Mouse (Mus musculus): ENCODE data around the gene Wfdc13. TPM values are rescaled to one million over a fixed set of nuclear protein-coding genes. Genes with fewer than 3 reads are reported as not detected.

The Wfdc13 gene
- not detected in 2 replicates for polyA plus RNA-seq (2012; ENCODE audit: insufficient read depth, low replicate concordance)

DNA sequence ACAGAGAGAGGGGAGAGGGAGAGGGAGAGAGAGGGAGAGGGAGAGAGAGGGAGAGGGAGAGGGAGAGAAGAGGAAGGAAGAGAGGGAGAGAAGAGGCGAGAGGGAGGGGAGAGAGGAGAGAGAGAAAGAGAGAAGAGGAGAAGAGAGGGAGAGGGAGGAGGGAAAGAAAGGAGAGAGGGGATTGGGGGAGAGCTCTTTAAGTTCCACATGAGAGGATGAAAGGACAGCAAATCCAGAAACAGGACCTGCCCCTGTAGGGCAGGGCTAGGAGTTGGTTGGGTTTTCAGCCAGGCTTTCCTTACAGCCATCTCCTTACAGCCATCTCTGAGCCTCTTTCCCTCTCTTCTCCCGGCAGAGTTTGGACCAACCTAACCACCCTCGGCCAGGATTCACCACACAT is at the start of gene Wfdc13:
Gene Wfdc13 (plus strand): TSS at position 301 of the 400 bp plus-strand sequence.
- Histone ChIP-seq H3K36me3 (replicated peaks; ENCODE audit: low read length) (no peaks in the 10 kb centered on the region), H3K27me3 (replicated peaks) (peaks cover 14% of the 10 kb centered on the region), H3K9me3 (no peaks in the 10 kb centered on the region), H3K4me1 (peaks cover 3% of the 10 kb centered on the region), H3K4me3 (replicated peaks) (no peak within 1 kb of the TSS)
- TF ChIP-seq GATA1 (IDR thresholded peaks at IDR 0.05; ENCODE audit: borderline replicate concordance, low read length) (no peak), FLI1 (IDR thresholded peaks at IDR 0.05; ENCODE audit: low read length) (no peak)

DNA sequence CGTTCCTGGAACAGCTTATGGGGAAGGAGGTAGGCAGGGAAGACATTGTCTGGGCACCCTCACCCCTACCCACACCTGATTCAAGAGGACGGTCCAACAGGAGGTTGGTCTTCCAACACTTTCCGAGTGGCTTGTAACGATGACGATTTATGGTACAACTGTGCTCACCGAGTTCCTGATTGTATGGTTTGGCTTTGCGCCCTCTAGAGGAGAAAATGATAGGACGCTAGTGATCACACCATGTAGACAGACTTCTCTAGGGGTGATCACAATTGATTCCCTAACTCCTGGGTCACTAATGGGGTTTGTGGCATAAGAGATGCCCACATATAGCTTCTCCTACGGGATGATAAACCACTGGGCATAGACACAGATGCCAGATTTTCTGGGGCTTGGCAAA is 49.6 kb upstream of the Wfdc13 start:
- no peaks in the 10 kb centered on the region for H3K36me3 ChIP-seq (replicated peaks; ENCODE audit: low read length)
- H3K4me1 ChIP-seq, result no peaks in the 10 kb centered on the region
- TF ChIP-seq GATA1 (IDR thresholded peaks at IDR 0.05; ENCODE audit: borderline replicate concordance, low read length) (no peak), FLI1 (IDR thresholded peaks at IDR 0.05; ENCODE audit: low read length) (no peak)
- peaks cover 16% of the 10 kb centered on the region for H3K9me3 ChIP-seq
- peaks cover 4% of the 10 kb centered on the region for H3K27me3 ChIP-seq (replicated peaks)
- no peak overlapping the region for H3K4me3 ChIP-seq (replicated peaks)

DNA sequence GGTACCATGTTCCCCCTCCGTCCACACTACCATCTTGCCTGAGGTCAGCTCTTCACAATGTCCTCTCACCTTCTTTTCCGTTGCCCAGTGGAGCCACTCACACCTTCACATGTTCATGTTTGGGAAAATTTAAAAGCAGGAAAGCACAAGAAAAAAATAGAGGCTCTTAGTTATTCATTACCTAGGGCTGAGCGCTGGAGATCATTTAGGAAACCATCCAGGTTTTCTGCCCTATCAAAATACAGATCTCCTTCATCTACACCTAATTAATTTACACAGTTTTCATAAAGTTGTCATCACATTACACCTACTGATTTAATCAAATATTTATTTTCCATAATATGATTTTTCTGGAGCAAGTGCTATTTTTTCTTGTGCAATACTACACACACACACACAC is 46.2 kb upstream of the Wfdc13 start, which contains the start of gene Wfdc16:
Gene Wfdc16 (minus strand): TSS at position 101 of the 400 bp plus-strand sequence.
- Histone ChIP-seq H3K36me3 (replicated peaks; ENCODE audit: low read length) (no peaks in the 10 kb centered on the region), H3K4me1 (0 out of 2 replicates have a peak, but pooled peaks cover 2% of the 10 kb centered on the region), H3K4me3 (replicated peaks) (peak within 1 kb of the TSS; percentile 59), H3K27me3 (replicated peaks) (peaks cover 6% of the 10 kb centered on the region), H3K9me3 (peaks cover 16% of the 10 kb centered on the region)
- TF ChIP-seq FLI1 (IDR thresholded peaks at IDR 0.05; ENCODE audit: low read length) (no peak), GATA1 (IDR thresholded peaks at IDR 0.05; ENCODE audit: borderline replicate concordance, low read length) (no peak)

DNA sequence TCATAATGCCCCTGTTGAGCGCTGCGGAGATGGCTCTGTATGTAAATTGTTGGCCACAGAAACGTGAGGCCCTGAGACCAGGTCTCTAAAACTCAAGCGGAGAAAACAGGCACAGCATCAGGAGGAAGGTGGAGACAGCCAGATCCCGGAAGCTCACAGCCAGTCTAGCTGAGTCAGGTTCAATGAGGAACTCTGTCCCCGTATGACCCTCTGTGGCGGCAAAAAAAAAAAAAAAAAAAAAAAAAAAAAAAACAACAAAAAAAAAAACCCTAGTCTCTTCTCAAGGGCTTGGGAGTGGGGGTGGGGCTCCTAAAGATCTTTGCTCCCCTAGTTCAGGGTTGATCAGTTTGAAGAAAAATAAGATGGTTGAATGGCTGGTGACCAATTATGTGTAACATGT is 43.8 kb upstream of the Wfdc13 start:
- peaks cover 4% of the 10 kb centered on the region for H3K27me3 ChIP-seq (replicated peaks)
- H3K9me3 ChIP-seq, result peaks cover 12% of the 10 kb centered on the region
- H3K36me3 ChIP-seq (replicated peaks; ENCODE audit: low read length), result no peaks in the 10 kb centered on the region
- no peak overlapping the region for H3K4me3 ChIP-seq (replicated peaks)
- H3K4me1 ChIP-seq, result 0 out of 2 replicates have a peak, but pooled peaks cover 2% of the 10 kb centered on the region
- TF ChIP-seq FLI1 (IDR thresholded peaks at IDR 0.05; ENCODE audit: low read length) (no peak), GATA1 (IDR thresholded peaks at IDR 0.05; ENCODE audit: borderline replicate concordance, low read length) (no peak)

DNA sequence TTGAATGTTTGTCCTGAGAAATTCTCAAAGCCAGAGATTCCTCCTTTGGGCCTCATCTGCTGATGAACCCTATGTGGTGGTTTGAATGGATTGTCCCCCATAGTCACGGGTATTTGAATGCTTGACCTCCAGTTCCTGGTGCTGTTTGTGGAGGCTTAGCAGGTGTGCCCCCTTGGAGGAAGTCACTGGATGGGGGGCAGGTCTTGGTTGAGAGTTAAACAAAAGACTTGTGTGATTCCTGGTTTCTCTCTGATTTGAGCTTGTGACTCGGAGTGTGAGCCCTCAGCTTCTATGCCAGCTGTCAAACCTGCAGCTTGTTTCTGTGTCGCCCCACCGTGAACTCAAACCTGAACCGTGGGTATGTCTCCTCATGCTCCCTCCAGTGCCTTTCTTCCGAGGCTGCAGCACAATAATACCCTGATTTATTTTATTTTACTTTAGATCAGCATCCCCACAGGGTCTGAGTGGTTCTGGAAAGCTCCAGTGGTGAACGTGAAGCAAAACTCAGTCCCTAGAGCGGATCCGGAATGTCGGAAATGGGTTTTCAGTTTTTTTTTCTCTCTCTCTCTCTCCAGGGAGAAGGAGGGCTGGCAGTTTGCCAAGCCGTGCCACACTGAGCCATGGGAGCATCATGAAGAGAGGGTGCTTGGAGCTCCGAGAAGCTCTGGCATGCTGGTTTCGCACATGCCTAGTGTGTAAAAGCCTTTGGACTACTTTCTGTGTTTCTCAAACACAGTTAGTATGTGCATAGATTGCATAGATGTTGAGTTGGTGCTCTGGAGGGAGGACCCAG is 42.8 kb upstream of the Wfdc13 start:
- TF ChIP-seq FLI1 (IDR thresholded peaks at IDR 0.05; ENCODE audit: low read length), result no peak
- TF ChIP-seq GATA1 (IDR thresholded peaks at IDR 0.05; ENCODE audit: borderline replicate concordance, low read length), result no peak
- H3K27me3 ChIP-seq (replicated peaks), result peaks cover 4% of the 10 kb centered on the region
- H3K4me3 ChIP-seq (replicated peaks), result no peak overlapping the region
- H3K36me3 ChIP-seq (replicated peaks; ENCODE audit: low read length), result no peaks in the 10 kb centered on the region
- H3K9me3 ChIP-seq, result peaks cover 12% of the 10 kb centered on the region
- 0 out of 2 replicates have a peak, but pooled peaks cover 2% of the 10 kb centered on the region for H3K4me1 ChIP-seq

DNA sequence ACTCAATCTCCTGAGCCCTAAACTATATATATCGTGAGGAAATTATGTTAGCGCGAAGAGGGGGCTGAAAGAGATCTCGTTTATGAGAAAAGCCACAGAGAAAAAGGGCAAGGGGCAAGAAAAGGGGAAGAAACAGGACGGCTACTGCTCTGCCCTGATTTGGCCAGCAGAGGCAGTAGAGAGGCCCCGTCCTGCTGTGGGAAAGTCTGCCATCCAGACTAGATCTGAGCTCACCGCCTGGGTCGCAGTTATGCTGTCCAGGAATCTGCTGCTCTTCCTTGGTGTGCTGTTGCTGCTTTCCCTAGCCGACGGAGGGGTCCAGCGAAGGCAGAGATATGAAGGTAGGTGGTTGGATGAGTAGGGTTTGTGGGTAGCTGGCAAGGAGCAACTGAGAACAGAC is 29.0 kb upstream of the Wfdc13 start, which contains the start of gene Wfdc10:
Gene Wfdc10 (plus strand): TSS at position 189 of the 400 bp plus-strand sequence.
- TF ChIP-seq GATA1 (IDR thresholded peaks at IDR 0.05; ENCODE audit: borderline replicate concordance, low read length) (no peak), FLI1 (IDR thresholded peaks at IDR 0.05; ENCODE audit: low read length) (no peak)
- Histone ChIP-seq H3K27me3 (replicated peaks) (peaks cover 6% of the 10 kb centered on the region), H3K4me3 (replicated peaks) (no peak within 1 kb of the TSS), H3K36me3 (replicated peaks; ENCODE audit: low read length) (no peaks in the 10 kb centered on the region), H3K9me3 (no peaks in the 10 kb centered on the region), H3K4me1 (peaks cover 8% of the 10 kb centered on the region)

DNA sequence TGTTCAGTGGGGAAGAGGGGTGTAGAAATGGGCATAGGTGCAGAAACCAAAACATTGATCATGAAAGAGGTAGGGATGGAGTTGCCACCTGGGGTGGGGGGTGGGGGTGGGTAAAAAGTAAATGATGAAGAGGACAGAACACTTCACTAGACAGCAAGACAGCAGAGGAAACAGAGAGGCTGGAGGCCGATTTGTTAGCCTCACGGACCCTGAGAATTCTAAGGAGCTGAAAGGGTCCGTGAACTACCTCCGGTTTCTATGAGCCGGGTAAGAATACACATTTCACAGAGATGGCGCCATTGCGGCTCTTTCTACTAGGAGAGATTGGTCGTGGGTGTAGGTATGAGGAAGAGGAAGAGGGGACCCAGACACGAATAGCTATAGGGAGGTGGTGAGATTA is 28.4 kb upstream of the Wfdc13 start, which contains the start of gene Wfdc9:
Gene Wfdc9 (minus strand): TSS at position 101 of the 400 bp plus-strand sequence.
- TF ChIP-seq FLI1 (IDR thresholded peaks at IDR 0.05; ENCODE audit: low read length) (no peak), GATA1 (IDR thresholded peaks at IDR 0.05; ENCODE audit: borderline replicate concordance, low read length) (no peak)
- H3K27me3 ChIP-seq (replicated peaks), result peaks cover 6% of the 10 kb centered on the region

DNA sequence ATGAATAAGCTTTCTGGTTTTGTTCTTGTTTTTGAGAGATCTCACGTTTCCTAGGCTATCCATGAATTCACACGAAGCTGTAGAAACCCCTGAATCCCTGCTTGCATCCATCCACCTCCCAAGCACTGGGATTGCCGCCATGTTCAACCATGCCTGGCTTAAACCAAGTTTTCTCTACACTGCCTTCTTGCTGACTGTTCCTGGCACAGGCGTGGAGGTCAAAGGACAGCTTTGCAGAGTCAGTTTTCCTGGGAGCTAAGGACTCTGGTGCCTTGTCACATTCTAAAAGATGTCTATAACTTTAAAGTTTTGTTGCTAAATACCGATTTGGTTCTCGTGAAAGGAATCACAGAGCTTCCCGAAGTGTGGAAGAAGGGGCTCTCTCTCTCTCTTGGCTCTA is 20.1 kb upstream of the Wfdc13 start:
- Histone ChIP-seq H3K4me3 (replicated peaks) (no peak overlapping the region), H3K36me3 (replicated peaks; ENCODE audit: low read length) (no peaks in the 10 kb centered on the region), H3K27me3 (replicated peaks) (no peaks in the 10 kb centered on the region), H3K4me1 (no peaks in the 10 kb centered on the region), H3K9me3 (peaks cover 17% of the 10 kb centered on the region)
- TF ChIP-seq FLI1 (IDR thresholded peaks at IDR 0.05; ENCODE audit: low read length) (no peak), GATA1 (IDR thresholded peaks at IDR 0.05; ENCODE audit: borderline replicate concordance, low read length) (no peak)

More for the DNA sequence above, 28.4 kb upstream of the Wfdc13 start, which contains the start of gene Wfdc9:
- no peaks in the 10 kb centered on the region for H3K36me3 ChIP-seq (replicated peaks; ENCODE audit: low read length)
- no peaks in the 10 kb centered on the region for H3K9me3 ChIP-seq
- H3K4me1 ChIP-seq, result peaks cover 7% of the 10 kb centered on the region
- H3K4me3 ChIP-seq (replicated peaks), result no peak within 1 kb of the TSS

DNA sequence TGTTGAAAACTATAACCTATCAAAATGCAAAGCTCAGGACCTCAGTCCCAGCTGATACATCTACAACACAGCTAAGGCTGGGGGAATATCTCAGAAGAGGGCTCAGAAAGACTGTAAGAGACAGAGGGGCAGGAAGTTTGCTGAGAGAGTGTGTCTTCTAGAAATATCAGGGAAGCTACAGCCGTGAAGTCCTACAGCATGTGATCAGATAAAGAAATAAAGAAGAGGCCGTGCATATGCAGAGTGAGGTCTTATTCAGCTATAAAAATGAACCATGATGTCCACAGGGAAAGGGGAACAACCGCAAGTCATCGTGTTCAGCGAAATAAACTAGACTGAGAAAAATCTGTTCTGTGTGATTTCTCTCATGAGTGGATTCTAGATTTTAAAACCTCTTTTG is 14.6 kb upstream of the Wfdc13 start:
- no peaks in the 10 kb centered on the region for H3K36me3 ChIP-seq (replicated peaks; ENCODE audit: low read length)
- H3K4me1 ChIP-seq, result no peaks in the 10 kb centered on the region
- peaks cover 2% of the 10 kb centered on the region for H3K27me3 ChIP-seq (replicated peaks)
- TF ChIP-seq GATA1 (IDR thresholded peaks at IDR 0.05; ENCODE audit: borderline replicate concordance, low read length) (no peak), FLI1 (IDR thresholded peaks at IDR 0.05; ENCODE audit: low read length) (no peak)
- H3K4me3 ChIP-seq (replicated peaks), result no peak overlapping the region
- peaks cover 21% of the 10 kb centered on the region for H3K9me3 ChIP-seq

DNA sequence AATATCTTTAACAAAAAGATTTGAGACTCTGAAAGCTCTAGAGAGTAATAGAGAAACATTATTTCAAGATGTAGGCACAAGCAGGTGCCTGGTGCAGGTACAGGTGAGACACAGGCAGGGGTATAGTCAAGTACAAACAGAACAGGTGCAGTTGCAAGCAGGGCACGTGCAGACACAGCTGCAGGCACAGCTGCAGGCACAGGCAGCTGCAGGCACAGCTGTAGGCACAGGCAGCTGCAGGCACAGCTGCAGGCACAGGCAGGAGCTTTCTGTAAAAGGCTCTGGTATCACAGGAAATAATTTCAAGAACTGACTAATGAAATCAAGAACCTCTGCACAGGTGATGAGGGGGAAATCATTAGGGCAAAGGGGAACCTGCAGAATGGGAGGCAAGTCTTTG is 14.0 kb upstream of the Wfdc13 start:
- H3K4me3 ChIP-seq (replicated peaks), result no peak overlapping the region
- H3K9me3 ChIP-seq, result peaks cover 25% of the 10 kb centered on the region
- TF ChIP-seq GATA1 (IDR thresholded peaks at IDR 0.05; ENCODE audit: borderline replicate concordance, low read length), result no peak
- TF ChIP-seq FLI1 (IDR thresholded peaks at IDR 0.05; ENCODE audit: low read length), result no peak

More for the DNA sequence above, 14.0 kb upstream of the Wfdc13 start:
- H3K4me1 ChIP-seq, result no peaks in the 10 kb centered on the region
- peaks cover 3% of the 10 kb centered on the region for H3K27me3 ChIP-seq (replicated peaks)
- H3K36me3 ChIP-seq (replicated peaks; ENCODE audit: low read length), result no peaks in the 10 kb centered on the region
